Mouse (Mus musculus): ENCODE results near the gene Sphk2.
A peak's percentile ranks its signal among the peaks of the same experiment; 100 is the strongest.

The Sphk2 gene

DNA sequence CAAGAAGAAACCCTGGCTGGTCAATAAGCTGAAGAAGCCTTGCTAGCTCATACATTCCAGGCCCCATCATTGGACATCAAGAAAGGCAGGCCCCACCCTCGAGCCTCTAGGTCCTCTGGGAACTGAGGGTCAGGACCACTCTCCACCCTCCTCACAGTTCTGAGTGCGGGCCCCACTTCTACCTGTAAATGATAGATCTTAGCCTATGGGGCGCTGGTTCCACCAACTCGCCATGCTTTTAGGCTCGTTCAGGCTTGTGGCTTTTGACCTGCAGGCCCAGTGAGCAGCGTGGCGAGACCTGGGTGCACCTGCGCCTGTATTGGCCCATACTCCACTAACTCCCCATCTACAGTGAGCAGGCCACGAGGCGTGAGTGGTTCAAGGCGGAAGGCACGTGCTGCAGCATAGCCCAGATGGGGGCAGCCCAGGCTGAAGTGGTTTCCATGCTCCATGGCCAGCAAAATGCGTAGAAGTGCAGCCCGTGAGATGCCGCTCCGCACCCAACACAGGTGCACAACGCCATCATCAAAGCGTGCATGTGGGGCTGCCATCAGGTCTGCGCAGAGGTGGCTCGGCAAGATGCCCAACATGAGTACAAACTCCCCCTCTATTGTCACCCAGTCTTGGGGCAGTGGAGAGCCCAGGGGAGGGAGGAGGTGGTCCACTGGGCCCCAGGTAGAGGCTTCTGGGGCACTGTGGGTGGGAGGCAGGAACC is 7.2 kb downstream of the Sphk2 start:
- DNase-seq (ENCODE audit: low spot score): no peak

DNA sequence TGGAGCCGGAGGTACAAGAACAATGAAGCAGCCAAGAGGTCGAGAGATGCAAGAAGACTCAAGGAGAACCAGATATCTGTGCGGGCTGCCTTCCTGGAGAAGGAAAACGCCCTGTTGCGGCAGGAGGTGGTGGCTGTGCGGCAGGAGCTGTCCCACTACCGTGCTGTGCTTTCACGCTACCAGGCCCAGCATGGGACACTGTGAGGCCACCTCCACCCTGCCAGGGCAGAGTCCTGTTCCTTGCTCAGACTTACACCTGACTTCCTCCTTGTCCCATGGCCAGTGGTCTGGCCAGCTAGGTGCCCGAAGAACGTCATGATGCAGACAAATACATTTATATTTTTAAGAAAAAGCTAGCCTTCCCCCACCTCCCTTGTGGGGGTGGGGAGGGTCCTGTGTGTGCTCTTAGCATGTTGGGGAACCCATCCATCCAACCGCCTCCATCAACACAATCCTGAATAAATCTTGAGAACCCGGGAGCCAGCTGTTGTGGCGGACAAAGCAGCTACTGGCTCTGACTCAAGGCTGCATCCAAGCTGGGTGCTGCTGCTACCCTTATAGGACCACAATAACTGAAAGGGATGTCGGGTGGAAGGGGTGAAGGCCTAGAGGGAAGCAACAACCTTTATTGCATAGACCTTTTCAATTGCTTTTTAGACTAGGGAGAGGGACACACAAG is 8.0 kb downstream of the Sphk2 start:
- DNase-seq (ENCODE audit: low spot score): no peak

DNA sequence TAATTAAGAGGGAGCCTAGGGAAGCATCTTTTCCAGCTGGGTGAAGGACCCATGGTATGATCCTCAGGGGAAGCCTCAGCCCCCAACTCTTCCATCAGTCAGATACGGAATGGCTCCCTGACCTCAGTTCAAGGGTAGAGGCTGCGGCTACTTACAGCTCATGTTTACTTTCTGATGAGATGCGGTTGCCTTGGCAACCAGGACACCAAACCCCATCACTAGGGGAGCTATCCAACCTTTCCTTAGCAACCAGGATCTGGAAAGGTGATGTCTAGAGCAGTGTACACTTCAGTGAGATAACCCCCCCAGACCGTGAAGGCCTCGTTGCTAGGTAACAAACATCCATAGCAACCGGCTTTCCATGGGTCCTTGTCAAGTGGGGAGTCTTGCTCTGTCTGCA is 8.8 kb downstream of the Sphk2 start:
- no peak for DNase-seq (ENCODE audit: low spot score)

DNA sequence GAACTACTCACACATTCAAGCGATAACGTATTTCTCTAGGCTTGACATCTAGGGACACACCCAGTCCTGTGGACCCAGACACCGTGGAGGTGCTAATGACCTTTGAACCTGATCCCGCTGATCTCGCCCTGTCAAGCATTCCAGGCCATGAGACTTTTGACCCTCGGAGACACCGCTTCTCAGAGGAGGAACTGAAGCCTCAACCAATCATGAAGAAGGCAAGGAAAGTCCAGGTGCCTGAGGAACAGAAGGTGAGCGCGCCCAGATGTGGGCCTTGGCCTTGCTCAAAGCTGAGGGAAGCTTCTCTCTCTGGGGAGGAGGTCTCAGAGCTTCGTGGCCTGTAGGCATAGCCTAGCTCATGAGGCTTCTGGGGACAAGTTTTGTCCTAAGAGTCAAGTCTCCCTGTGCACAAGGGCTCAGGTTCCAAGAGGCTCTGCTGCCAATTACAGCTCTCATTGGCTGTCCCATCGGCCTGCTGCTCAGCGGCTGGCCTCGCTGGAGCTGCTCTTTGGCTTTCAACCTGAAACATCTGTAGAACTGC is 9.5 kb downstream of the Sphk2 start:
- no peak for DNase-seq (ENCODE audit: low spot score)

DNA sequence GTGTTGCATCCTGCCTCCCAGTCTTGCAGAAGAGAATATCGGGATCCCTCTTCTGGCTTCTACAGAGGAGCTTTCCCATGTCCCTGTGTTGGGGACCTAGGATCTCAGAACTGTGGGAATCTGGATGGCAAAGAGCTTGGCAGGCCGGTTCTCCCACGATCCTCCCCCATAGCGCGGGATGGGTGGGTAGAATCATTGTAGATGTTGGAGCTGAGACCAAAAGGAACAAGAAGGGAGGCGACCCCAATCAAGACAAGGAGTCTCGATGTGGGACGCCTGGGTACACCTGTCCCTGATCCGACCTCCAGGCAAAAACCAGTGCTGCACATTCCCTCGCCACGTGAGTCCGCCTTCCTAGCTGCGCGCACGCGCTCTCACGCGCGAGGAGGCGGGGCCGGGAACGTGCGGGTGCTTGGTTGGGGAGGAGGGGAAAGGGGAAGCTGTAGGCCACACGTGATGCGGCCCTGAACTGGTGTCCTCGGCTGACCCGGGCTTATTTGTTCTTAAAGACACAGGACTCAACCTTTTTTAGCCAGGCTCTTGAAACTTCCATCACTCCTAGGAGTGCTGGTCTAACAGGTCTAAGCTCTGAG is 10.3 kb downstream of the Sphk2 start:
- peak; percentile 79 for DNase-seq (ENCODE audit: low spot score)

DNA sequence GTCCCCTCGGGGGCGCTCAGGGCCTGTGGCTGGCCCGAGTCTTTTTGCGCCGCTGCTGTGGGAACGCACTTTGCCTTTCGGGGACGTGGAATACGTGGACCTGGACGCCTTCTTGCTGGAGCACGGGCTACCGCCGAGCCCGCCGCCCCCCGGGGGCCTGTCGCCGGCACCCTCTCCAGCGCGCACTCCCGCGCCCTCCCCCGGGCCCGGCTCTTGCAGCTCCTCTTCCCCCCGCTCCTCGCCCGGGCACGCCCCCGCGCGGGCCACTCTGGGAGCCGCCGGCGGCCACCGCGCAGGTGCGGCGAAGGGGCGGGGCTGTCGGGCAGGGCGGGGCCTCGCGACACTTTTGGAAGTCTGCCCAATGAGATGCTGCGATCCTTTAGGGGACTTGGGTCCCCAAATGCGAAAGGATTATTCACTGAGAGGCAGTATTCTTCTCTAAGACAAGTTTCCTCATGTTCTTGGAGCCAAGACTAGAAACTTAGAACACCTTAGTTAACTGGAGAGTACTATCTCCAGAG is 11.0 kb downstream of the Sphk2 start:
- peak; percentile 72 for DNase-seq (ENCODE audit: low spot score)

DNA sequence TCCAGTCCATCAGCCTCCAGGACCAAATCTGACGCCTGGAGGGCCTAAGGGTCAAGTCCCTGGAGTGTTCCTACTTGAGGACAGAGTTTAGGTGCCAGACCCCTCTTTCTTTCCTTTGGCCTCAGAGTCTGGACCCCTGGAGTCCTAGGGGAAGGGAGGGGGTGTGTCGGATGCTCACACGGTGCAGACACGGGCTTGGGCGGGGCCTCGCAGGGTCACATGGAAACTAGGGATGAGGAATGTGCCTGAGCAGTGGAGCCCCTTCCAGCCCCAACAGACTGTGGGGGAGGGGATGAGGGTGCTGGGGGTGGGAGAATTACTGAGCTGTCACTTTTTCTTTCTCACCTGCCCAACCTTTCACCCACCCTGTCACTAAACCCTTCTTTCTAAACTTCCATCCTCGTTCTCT is 11.9 kb downstream of the Sphk2 start:
- no peak for DNase-seq (ENCODE audit: low spot score)

DNA sequence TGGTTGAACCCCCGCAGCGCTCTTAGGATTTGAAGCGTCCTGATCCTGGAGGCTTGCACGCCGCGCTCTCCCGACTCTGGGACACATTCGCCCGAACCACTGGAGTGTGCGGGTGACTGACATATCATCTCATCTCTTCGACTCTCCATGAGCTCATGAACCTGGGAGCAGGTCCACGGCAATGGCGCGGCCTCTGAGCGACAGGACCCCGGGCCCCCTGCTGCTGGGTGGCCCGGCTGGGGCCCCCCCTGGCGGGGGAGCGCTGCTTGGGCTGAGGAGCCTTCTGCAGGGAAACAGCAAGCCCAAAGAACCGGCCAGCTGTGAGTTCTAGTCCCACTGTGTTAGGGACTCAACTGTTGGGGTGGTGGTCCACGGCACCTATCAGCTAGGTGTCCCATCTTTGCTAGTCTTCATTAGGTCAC is 12.3 kb downstream of the Sphk2 start:
- DNase-seq (ENCODE audit: low spot score): no peak

DNA sequence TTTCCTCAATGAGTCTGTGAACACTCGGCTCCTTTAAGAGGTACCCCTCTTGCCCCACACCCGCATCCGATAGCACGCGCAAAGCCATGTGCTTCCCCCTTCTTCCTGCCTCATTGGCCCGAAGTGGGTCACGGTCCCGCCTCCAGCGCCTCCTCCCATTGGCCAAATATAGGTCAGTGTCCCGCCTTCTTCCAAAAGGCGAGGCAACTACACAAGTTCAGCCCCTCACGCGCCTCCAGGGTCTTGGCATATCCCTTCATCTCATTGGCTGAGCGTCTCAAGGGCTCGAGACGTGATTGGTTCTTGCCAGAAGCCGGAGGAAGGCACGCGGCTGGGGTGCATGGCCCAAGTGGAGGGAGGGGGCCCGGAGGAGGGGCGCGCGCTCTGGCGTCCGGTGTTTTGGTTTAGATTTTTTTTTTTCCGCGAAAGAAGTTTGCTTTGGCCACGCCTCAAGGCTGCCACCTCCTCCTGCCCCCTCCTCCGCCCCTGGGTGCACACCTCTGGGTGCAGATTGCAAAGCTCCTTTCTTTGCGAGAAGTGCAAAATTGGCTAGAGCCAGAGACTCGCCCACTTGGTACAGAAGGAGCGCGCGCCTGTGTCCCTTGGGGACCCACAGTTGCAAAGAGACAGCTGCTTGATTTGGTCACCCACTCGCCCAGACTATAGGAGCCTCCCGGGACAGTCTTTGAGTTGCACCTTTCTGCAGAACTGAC is 12.9 kb downstream of the Sphk2 start, which contains the start of gene Dbp:
Dbp (plus strand) TSS at position 359 of the 713 bp plus-strand sequence.
- DNase-seq (ENCODE audit: low spot score): peak; percentile 87

DNA sequence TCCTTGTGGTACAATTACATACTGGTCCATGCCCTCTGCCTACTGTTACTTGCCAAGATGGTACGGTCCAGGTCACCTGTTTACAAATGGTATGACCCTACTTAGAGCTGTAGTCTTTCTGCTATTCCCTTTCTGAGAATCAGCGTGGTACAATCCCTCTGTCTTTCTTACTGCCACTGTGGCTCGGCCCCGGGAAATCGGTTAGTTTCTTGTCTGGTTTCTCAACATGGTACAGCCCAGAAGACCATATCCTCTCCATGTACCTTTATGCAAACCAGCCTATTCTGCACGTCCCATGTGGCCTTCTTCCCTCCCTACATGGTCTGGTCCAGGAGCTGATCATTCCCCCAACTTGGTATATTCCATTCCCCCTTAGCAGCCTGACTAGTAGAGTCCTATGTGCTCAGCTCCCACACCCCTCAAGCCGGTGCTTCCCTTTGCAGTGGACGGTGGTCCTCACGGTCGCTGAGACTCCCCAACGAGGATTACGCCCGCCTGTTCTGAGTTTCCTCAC is 13.7 kb downstream of the Sphk2 start:
- no peak for DNase-seq (ENCODE audit: low spot score)

DNA sequence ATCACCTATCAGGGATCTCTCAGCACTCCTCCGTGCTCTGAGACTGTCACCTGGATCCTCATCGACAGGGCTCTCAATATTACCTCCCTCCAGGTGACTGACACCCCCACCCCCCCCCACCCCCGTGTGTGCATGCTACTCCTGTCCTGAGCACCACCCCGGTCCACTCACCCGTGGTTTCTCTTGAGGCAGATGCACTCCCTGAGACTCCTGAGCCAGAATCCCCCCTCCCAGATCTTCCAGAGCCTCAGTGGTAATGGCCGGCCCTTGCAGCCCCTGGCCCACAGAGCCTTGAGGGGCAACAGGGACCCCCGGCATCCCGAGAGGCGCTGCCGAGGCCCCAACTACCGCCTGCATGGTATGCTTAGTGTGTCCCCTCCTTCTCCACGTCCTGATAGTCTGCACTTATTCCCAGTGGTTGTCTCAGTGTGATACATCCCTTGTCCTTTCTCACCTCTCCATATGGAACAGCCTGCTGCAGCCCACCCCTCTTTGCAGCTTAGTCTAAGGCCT is 14.2 kb downstream of the Sphk2 start:
- DNase-seq (ENCODE audit: low spot score): no peak

DNA sequence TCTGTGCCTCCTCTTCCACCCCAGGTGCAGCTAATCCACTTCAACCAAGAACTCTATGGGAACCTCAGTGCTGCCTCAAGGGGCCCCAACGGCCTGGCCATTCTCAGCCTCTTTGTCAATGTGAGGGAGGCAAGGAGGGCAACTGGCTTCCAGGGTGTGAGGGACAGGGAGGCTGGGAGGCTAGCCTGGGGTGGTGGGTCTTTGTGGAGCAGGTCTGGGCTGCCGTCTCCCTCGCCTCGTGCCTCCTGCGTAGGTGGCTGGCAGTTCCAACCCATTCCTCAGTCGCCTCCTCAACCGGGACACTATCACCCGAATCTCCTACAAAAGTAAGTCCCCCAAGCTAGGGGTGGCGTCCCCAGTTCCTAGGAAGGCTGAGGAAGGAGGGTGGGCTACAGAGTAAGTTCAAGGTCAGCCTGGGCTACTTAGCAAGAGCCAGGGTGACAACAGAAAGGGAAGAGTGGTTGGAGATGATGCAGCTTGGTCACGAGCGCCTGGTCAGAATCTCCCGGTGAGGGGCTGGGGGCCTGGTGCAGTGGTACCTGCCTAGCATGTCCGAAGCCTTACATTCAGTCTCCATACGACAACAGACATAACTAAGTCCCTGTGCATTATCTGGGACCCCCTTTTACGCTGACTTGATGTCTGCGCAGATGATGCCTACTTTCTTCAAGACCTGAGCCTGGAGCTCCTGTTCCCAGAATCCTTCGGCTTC is 14.8 kb downstream of the Sphk2 start:
- DNase-seq (ENCODE audit: low spot score): no peak

DNA sequence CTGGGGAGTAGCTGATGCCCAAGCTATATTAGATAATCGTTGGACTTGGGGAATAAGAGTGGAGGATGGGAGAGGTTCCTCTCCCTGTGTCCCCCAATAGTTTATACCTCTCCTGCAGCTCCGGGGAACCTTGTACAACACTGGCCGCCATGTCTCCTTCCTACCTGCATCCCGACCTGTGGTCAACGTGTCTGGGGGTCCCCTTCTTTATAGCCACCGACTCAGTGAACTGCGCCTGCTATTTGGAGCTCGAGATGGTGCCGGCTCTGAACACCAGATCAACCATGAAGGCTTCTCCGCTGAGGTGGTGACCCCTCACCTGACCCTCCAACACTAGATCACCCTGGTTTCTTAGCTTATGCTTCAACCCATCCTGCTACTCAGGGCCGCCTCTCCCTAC is 15.5 kb downstream of the Sphk2 start:
- DNase-seq (ENCODE audit: low spot score): no peak

DNA sequence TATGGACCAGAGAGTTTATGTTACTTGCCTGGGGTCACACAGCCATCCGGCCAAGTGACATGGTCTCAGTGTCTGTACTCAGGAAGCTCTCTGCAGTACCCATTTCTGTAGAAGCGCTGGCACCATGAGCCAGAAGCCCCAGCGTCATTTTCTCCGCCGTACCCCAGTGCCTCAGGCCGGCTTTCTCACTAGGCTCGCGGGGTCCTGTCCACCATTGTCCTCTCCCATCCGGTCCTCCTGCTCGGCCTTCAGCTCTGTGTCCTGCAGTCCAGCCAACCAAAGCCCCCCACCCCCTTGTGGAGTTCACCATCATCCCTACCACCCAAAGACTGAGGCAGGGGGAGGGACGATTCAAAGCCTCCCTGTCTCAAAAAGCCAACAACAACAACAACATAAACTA is 16.2 kb downstream of the Sphk2 start:
- DNase-seq (ENCODE audit: low spot score): no peak

DNA sequence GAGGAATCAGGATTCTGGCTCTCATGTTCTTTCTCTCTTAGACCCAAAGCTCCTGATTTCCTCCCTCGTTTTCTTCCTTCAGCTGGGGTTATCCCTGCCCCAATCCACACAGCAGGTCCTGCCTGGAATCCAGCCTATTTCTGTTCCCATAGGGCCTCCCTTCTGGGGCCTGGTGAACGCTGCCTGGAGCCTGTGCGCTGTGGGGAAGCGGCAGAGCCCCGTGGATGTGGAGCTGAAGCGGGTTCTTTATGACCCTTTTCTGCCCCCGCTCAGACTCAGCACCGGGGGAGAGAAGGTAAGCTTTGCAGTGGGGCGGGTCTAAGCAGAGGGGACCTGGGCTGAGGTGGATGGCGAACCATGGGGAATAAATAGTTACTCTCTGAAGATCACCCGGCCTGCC is 16.7 kb downstream of the Sphk2 start:
- DNase-seq (ENCODE audit: low spot score): no peak

DNA sequence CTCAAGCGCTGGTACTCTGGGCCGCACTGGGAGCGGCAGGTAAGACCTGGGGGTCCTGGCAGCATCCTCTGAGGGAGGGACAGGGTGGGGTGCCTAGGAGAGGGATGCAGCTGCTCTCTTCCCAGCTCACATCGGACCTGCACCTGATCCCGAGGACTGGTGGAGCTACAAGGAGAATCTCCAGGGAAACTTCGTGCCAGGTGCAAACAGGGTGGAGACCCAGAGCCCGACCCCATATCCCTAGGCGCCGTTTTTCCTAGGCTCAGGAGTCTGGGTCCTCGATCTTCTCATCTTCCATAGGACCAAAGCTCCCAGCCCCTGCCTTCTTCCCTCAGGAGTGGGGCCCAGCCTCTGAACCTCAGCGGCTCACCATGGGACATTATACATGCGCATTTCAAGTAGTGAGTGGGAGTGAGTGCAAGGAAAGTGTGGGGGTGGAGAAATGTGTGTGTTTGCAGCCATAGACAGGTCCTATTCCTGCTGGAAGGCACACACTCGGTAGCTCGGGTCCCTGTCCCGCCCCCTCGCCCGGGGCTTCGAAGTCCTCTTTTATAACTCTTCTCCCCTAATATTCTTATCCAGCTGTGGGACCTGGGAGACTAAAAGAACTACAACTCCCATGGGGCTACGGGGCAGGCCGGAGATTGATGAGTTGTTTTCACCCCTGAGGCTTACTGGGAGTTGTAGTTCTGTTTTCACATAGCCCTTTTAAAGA is 17.3 kb downstream of the Sphk2 start:
- DNase-seq (ENCODE audit: low spot score): no peak

DNA sequence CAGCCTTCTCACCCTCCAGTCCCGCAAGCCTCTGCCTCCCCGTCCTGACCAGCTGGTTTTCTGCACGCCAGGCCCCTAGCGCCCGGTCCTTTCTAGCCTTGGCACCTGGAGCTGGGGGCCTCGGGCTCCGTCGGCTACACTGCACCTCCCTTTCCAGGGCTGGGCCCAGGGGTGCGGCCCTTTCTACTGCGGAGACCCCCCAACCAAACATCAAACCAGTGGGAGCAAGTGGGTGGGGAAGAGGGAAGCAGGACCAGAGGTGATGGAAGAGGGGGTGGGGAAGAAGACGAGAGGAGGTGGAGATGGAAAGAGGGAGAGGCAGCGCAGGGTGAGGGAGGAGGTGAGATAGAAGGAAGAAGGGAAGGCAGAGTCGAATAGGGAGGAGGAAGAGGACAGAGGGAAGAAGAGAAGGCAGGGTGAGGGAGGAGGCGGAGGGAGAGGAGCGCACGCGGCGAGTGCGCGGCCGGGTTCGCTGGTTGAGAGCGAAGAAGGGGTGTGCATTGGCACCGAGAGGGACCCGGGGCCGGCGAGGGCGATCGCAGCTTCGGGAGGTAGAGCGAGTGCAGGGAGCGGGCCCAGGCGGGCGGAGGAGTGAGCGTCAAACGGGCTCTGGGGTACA is 18.2 kb downstream of the Sphk2 start, which contains the start of gene Car11:
Car11 (plus strand) TSS at position 321 of the 619 bp plus-strand sequence.
- no peak for DNase-seq (ENCODE audit: low spot score)

DNA sequence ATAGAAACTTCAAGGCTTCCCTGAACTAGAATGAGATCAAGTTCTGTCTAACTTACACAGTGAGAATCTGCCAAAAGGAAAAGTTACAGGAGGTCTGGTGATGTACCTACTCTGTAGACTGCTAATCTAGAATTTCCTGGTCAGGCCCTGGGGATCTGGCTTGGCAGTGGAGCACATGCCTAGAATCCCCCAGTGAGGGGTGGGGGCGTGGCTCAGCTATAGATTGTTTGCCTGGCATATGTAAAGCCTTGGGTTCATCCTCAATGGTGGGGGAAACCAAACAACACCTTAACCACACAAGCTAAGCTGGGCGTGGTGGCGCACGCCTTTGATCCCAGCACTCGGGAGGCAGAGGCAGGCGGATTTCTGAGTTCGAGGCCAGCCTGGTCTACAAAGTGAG is 19.9 kb downstream of the Sphk2 start:
- DNase-seq (ENCODE audit: low spot score): no peak

DNA sequence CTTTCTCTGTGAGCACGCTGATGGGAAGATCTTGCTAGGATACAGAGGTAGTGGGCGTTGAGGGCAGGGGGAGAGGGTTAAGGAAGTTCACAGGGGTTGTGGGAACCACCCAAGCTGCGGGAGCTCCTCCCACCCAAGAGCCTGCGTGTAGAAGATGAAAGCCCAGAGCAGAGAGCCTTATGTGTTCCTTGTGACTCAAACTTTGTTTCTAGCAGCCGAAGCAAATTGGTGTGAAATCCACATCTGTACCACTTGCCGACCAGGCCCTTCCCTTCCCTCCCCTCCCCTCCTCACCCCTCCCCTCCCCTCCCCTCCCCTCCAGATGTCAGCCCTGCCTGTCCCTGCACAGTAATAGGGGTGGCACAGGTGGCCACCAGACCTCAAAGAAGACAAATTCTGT is 22.7 kb downstream of the Sphk2 start:
- no peak for DNase-seq (ENCODE audit: low spot score)
